Mouse (Mus musculus) frontal cortex, postnatal 14 days (tissue): ENCODE measurements around the gene Gucd1.

ENCODE experiments used
- DNase-seq, 2 experiments: peaks; one replicate each; pipeline ENCODE4 v3.0.0; 2022; ENCODE audit warnings: low spot score in 2 of 2

Gucd1 gene

GRCm38 (mm10) chr10:75327081-75327480 lies 190.7 kb downstream of the Gucd1 start:
- no peak for DNase-seq

- DNase-seq, result no peak
Measured at GRCm38 (mm10) chr10:75326553-75326952, 191.2 kb downstream of the Gucd1 start.

- no peak for DNase-seq
Measured at GRCm38 (mm10) chr10:75325821-75326220, 192.0 kb downstream of the Gucd1 start.

- DNase-seq, result no peak
Measured at GRCm38 (mm10) chr10:75324391-75324790, 193.4 kb downstream of the Gucd1 start.

GRCm38 (mm10) chr10:75323986-75324385 lies 193.8 kb downstream of the Gucd1 start:
- no peak for DNase-seq

GRCm38 (mm10) chr10:75322966-75323365 lies 194.8 kb downstream of the Gucd1 start:
- DNase-seq, result no peak

- no peak for DNase-seq
Measured at GRCm38 (mm10) chr10:75320321-75320720, 197.5 kb downstream of the Gucd1 start.

GRCm38 (mm10) chr10:75318206-75318605 lies 199.6 kb downstream of the Gucd1 start:
- no peak for DNase-seq

- DNase-seq, result peak in 1 of 2 experiments; percentile 34
Measured at GRCm38 (mm10) chr10:75316908-75317761, 200.6 kb downstream of the Gucd1 start.

- no peak for DNase-seq
Measured at GRCm38 (mm10) chr10:75316872-75316907, 201.1 kb downstream of the Gucd1 start, which contains the start of gene Adora2a. Gene Adora2a (plus strand): TSS chr10:75316877.

GRCm38 (mm10) chr10:75316472-75316871 lies 201.3 kb downstream of the Gucd1 start:
- no peak for DNase-seq

- DNase-seq, result no peak
Measured at GRCm38 (mm10) chr10:75315756-75316155, 202.0 kb downstream of the Gucd1 start.

GRCm38 (mm10) chr10:75314190-75314980 lies 203.4 kb downstream of the Gucd1 start:
- no peak for DNase-seq

GRCm38 (mm10) chr10:75312361-75312760 lies 205.4 kb downstream of the Gucd1 start:
- no peak for DNase-seq

- DNase-seq, result no peak
Measured at GRCm38 (mm10) chr10:75307130-75307529, 210.6 kb downstream of the Gucd1 start.

- DNase-seq, result no peak
Measured at GRCm38 (mm10) chr10:75304413-75304812, 213.4 kb downstream of the Gucd1 start.

- no peak for DNase-seq
Measured at GRCm38 (mm10) chr10:75304049-75304405, 213.7 kb downstream of the Gucd1 start.

GRCm38 (mm10) chr10:75303324-75304048 lies 214.3 kb downstream of the Gucd1 start:
- peak; percentile 50 to 74 for DNase-seq

GRCm38 (mm10) chr10:75302536-75302935 lies 215.2 kb downstream of the Gucd1 start:
- DNase-seq, result no peak

GRCm38 (mm10) chr10:75301937-75302336 lies 215.8 kb downstream of the Gucd1 start:
- DNase-seq, result no peak

GRCm38 (mm10) chr10:75301195-75301806 lies 216.5 kb downstream of the Gucd1 start:
- DNase-seq, result no peak
